Mouse (Mus musculus) midbrain, embryonic 11.5 days (tissue): ENCODE measurements around the gene Vwa8. TPM values are rescaled to one million over a fixed set of nuclear protein-coding genes. Genes with fewer than 3 reads are reported as not detected.

Experiments
- ATAC-seq: fragments of 200-750 bp; cut with Nextera tagmentation; 2 replicates; pipeline ENCODE4 v1.8.0; 2017; ENCODE audit warnings: moderate TSS enrichment, moderate library complexity; ENCODE audit not compliant: low FRiP score
- DNase-seq: peaks from one replicate; pipeline ENCODE4 v3.0.0; 2015; ENCODE audit warnings: low spot score; ENCODE audit errors: missing footprints
- H3K27ac ChIP-seq: fragments of 300-500 bp; sonication (generic); 2 replicates; pipeline ENCODE4 v1.5.1; 2014; ENCODE audit warnings: low read depth, low read length
- H3K27me3 ChIP-seq: fragments of 300-500 bp; sonication (generic); 2 replicates; pipeline ENCODE4 v1.6.1; 2014; ENCODE audit warnings: mild to moderate bottlenecking, low read length, moderate library complexity, mixed read lengths; ENCODE audit not compliant: control insufficient read depth, insufficient read depth
- H3K36me3 ChIP-seq: fragments of 300-500 bp; sonication (generic); 2 replicates; pipeline ENCODE4 v1.6.1; 2014; ENCODE audit warnings: mild to moderate bottlenecking, low read length, moderate library complexity, mixed read lengths; ENCODE audit not compliant: control insufficient read depth, insufficient read depth
- H3K4me1 ChIP-seq: fragments of 300-500 bp; sonication (generic); 2 replicates; pipeline ENCODE4 v1.6.1; 2014; ENCODE audit warnings: low read length; ENCODE audit not compliant: control insufficient read depth, insufficient read depth
- H3K4me2 ChIP-seq: fragments of 300-500 bp; sonication (generic); 2 replicates; pipeline ENCODE4 v1.6.1; 2014; ENCODE audit warnings: mild to moderate bottlenecking, moderate library complexity
- H3K4me3 ChIP-seq: fragments of 300-500 bp; sonication (generic); 2 replicates; pipeline ENCODE4 v1.5.1; 2014; ENCODE audit warnings: low read depth, low read length
- H3K9ac ChIP-seq: fragments of 300-500 bp; sonication (generic); 2 replicates; pipeline ENCODE4 v1.6.1; 2014; ENCODE audit warnings: low read length
- H3K9me3 ChIP-seq: fragments of 300-500 bp; sonication (generic); 2 replicates; pipeline ENCODE4 v1.6.1; 2016; ENCODE audit warnings: low read length; ENCODE audit not compliant: control insufficient read depth
- WGBS: fragments of 180-500 bp; shearing (Covaris S2); extraction: QIAGEN DNeasy Blood & Tissue Kit; methylation state at CpG from one replicate; pipeline ENCODE4 v1.1.7; 2014; 5-methylcytosine and 5-hydroxymethylcytosine counted together
- polyA plus RNA-seq: library from polyadenylated mRNA; unstranded; fragments of >200 nt; fragmentation: Nextera tagmentation; extraction: Ambion mirVana; gene quantifications from 2 replicates; pipeline ENCODE4 v1.2.1, GENCODE M21; 2014

Gene Vwa8
- polyA plus RNA-seq, 1 experiment from 2014 or later: 7.0 TPM

GRCm38 (mm10) chr14:79144278-79145224 lies 295.7 kb downstream of the Vwa8 start:
- Histone ChIP-seq H3K4me2 (no peak overlapping the region), H3K27ac (no peak overlapping the region), H3K27me3 (0 out of 2 replicates have a peak, but pooled peaks cover 2% of the 10 kb centered on the region), H3K36me3 (no peaks in the 10 kb centered on the region), H3K4me1 (peaks cover 6% of the 10 kb centered on the region), H3K9ac (no peak overlapping the region), H3K9me3 (no peaks in the 10 kb centered on the region), H3K4me3 (no peak overlapping the region)
- 90% methylated on average over 13 of the region's 13 CpGs for WGBS
- DNase-seq: no peak
- no peak for ATAC-seq

GRCm38 (mm10) chr14:79151711-79152110 lies 302.9 kb downstream of the Vwa8 start:
- ATAC-seq: no peak
- Histone ChIP-seq H3K27ac (no peak overlapping the region), H3K4me1 (no peaks in the 10 kb centered on the region), H3K9ac (no peak overlapping the region), H3K4me2 (no peak overlapping the region), H3K27me3 (no peaks in the 10 kb centered on the region), H3K36me3 (no peaks in the 10 kb centered on the region), H3K4me3 (no peak overlapping the region), H3K9me3 (no peaks in the 10 kb centered on the region)
- 89% methylated on average over 7 of the region's 7 CpGs for WGBS
- no peak for DNase-seq

- no peaks in the 10 kb centered on the region for H3K27me3 ChIP-seq
Measured at GRCm38 (mm10) chr14:79153896-79154295, 305.0 kb downstream of the Vwa8 start.

GRCm38 (mm10) chr14:79154961-79155360 lies 306.1 kb downstream of the Vwa8 start:
- peak; percentile 44 for DNase-seq
- WGBS: 79% methylated on average over 11 of the region's 11 CpGs
- H3K27me3 ChIP-seq: no peaks in the 10 kb centered on the region

More at GRCm38 (mm10) chr14:79153896-79154295, 305.0 kb downstream of the Vwa8 start:
- ATAC-seq (no peak), DNase-seq (no peak)
- Histone ChIP-seq H3K4me2 (no peak overlapping the region), H3K4me3 (no peak overlapping the region), H3K36me3 (no peaks in the 10 kb centered on the region), H3K9me3 (no peaks in the 10 kb centered on the region), H3K27ac (no peak overlapping the region), H3K9ac (no peak overlapping the region), H3K4me1 (no peaks in the 10 kb centered on the region)
- 85% methylated on average over 6 of the region's 6 CpGs for WGBS

GRCm38 (mm10) chr14:79156526-79157411 lies 307.9 kb downstream of the Vwa8 start:
- Histone ChIP-seq H3K36me3 (no peaks in the 10 kb centered on the region), H3K4me2 (no peak overlapping the region), H3K9ac (no peak overlapping the region), H3K9me3 (no peaks in the 10 kb centered on the region), H3K27me3 (no peaks in the 10 kb centered on the region), H3K27ac (no peak overlapping the region), H3K4me1 (no peaks in the 10 kb centered on the region), H3K4me3 (no peak overlapping the region)
- ATAC-seq (no peak), DNase-seq (peak; percentile 66)
- 86% methylated on average over 10 of the region's 10 CpGs for WGBS

More at GRCm38 (mm10) chr14:79154961-79155360, 306.1 kb downstream of the Vwa8 start:
- Histone ChIP-seq H3K4me1 (no peaks in the 10 kb centered on the region), H3K4me2 (no peak overlapping the region), H3K9ac (no peak overlapping the region), H3K4me3 (no peak overlapping the region), H3K9me3 (no peaks in the 10 kb centered on the region), H3K27ac (no peak overlapping the region), H3K36me3 (no peaks in the 10 kb centered on the region)
- no peak for ATAC-seq

- WGBS: 80% methylated on average over 17 of the region's 17 CpGs
- no peaks in the 10 kb centered on the region for H3K9me3 ChIP-seq
- DNase-seq (peak; percentile 79), ATAC-seq (no peak)
- H3K4me3 ChIP-seq: no peak overlapping the region
- H3K36me3 ChIP-seq: no peaks in the 10 kb centered on the region
- H3K27ac ChIP-seq: no peak overlapping the region
- H3K27me3 ChIP-seq: no peaks in the 10 kb centered on the region
- H3K9ac ChIP-seq: no peak overlapping the region
- H3K4me2 ChIP-seq: no peak overlapping the region
- no peaks in the 10 kb centered on the region for H3K4me1 ChIP-seq
Measured at GRCm38 (mm10) chr14:79157451-79158218, 308.8 kb downstream of the Vwa8 start.

- 88% methylated on average over 12 of the region's 12 CpGs for WGBS
- no peaks in the 10 kb centered on the region for H3K27me3 ChIP-seq
- no peak overlapping the region for H3K4me2 ChIP-seq
- H3K27ac ChIP-seq: no peak overlapping the region
- no peaks in the 10 kb centered on the region for H3K4me1 ChIP-seq
- no peaks in the 10 kb centered on the region for H3K9me3 ChIP-seq
- ATAC-seq (no peak), DNase-seq (no peak)
- H3K9ac ChIP-seq: no peak overlapping the region
- H3K36me3 ChIP-seq: no peaks in the 10 kb centered on the region
- H3K4me3 ChIP-seq: no peak overlapping the region
Measured at GRCm38 (mm10) chr14:79158219-79158521, 309.3 kb downstream of the Vwa8 start.

GRCm38 (mm10) chr14:79158673-79159200 lies 309.9 kb downstream of the Vwa8 start:
- DNase-seq (no peak), ATAC-seq (no peak)
- WGBS: 96% methylated on average over 4 of the region's 4 CpGs
- Histone ChIP-seq H3K27me3 (no peaks in the 10 kb centered on the region), H3K4me2 (no peak overlapping the region), H3K9ac (no peak overlapping the region), H3K4me1 (no peaks in the 10 kb centered on the region), H3K4me3 (no peak overlapping the region), H3K9me3 (no peaks in the 10 kb centered on the region), H3K36me3 (no peaks in the 10 kb centered on the region), H3K27ac (no peak overlapping the region)
